Mouse (Mus musculus): Measurements from ENCODE around the gene Sppl2b.
"Not testable (repeated sequence)": the region's sequence is repeated elsewhere in the genome, so short reads cannot be mapped to it uniquely, and the experiment has no call there.

The Sppl2b gene

GRCm38 (mm10) chr10:80824827-80825226 lies 30.2 kb upstream of the Sppl2b start:
- DNase-seq, result no peak

- DNase-seq, result peak; percentile 99
Observed at GRCm38 (mm10) chr10:80826151-80827062, 28.7 kb upstream of the Sppl2b start, which contains the start of gene Oaz1. Gene Oaz1 (plus strand): TSS chr10:80826656.

- no peak for DNase-seq
Observed at GRCm38 (mm10) chr10:80827063-80827869, 27.8 kb upstream of the Sppl2b start.

DNA sequence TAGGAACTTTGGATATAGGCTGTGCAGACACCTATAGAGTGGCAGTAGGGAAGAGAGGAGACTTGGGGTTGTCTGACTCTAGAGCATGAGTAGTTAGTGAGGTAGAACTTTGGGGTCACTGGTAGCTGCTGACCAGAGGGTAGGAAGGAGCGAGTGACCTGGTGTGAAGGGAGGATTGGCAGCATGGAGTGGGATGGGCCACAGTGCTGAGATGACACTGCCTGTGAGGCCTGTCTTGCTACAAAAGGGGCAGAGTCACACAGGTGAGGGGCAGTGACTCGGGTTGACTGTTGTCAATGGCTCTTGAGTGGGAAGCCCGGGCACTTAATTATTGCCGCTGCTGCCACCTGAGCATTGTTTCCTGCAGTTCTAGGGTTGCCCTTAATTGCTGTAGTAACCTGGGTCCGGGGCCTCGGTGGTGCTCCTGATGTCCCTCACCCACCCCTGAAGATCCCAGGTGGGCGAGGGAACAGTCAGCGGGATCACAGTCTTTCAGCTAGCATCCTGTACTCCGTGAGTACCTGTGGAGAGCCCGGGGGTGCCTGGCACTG lies 27.1 kb upstream of the Sppl2b start:
- no peak for DNase-seq

DNA sequence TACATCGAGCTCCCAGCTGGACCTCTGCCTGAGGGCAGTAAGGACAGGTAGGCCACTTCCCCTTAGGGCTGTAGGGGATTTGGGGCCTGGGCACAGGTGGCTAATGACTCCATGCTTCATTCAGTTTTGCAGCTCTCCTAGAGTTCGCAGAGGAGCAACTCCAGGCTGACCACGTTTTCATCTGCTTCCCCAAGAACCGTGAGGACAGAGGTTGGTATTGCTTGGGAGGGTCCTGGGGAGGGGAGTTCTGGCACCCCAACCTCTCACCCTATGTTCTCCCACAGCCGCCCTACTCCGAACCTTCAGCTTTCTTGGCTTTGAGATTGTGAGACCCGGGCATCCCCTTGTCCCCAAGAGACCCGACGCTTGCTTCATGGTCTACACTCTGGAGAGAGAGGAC lies 26.5 kb upstream of the Sppl2b start:
- DNase-seq, result not testable (repeated sequence)

DNA sequence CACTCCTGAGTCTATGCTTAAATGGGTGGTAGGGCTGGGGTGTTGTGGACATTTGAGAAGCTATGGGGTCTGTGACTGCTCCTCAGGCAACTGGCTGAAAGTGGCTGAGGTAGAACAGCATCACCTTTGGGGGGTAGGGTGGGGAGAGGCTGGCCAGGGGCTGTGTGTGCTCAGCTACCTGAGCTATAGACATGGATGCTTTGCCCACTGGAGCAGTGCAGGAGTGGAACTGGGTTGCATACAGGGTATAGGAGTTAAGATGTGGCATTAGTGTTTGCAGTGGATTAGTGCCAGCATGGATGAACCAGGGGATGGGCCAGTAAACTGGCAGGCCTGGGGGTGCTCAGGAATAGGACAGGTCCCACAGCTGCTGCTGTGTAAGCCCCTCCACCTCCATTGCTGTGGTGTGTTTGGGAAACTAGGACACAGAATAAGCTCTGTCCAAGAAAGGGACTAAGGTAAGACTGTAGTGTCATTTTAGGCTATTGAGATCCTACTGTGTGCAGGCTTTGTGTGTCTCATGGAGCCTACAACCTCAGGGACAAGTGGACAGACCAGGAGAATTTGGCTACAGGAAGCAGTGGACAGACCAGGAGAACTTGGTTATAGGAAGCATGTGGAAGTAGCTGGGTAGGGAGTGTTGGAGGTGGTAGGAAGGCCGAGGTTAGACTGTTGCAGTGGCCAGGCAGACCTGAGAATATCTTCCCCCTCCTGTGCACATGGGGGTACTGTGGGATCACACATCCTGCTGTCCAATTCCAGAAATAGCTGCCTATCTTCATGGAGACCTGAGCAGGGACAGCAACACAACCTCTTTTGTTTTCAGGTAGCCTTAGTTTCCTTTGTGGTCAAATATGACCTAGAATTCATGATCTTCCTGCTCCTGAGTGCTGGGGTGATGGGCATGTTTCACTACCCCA lies 25.5 kb upstream of the Sppl2b start:
- DNase-seq, result no peak

- no peak for DNase-seq
Observed at GRCm38 (mm10) chr10:80831136-80831535, 23.9 kb upstream of the Sppl2b start.

- DNase-seq, result no peak
Observed at GRCm38 (mm10) chr10:80832818-80833217, 22.3 kb upstream of the Sppl2b start.

DNA sequence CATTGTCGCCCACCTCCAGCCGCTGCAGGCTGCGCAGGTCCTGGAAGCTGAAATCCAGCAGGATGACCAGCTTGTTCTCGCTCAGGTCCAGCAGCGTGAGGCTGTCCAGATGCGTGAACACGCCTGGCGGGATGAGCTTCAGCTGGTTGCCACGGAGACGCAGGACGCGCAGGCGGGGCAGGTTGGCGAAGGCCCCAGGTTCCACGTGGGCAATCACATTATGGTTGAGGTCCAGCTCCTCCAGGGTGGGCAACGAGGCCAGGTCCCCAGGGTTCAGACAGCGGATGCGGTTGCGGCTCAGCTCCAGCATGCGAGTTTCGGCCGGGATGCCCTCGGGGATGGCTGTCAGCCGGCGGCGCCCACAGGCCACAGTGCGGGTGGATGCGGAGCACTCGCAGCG lies 19.5 kb upstream of the Sppl2b start:
- no peak for DNase-seq

DNA sequence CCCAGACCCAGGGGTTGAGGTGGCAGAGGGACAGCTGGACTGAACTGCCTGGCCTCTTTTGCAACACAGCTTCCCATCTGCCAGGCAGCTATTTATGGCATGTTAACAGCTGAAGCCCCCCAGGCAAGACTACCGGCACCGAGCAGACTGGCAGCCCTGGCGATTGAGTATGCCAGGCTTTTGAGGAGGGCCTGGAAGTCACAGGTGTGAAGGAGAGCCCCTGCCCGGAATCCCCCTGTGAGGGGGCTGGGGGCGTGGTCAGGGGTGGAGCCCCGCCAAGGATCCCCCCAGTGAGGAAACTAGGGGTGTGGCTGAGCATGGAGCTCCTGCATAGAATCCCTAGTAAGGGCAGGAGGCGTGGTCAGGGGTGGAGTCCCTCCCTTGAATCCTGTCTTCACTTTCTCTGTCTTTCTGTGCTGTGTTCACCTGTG lies 18.1 kb upstream of the Sppl2b start:
- peak; percentile 57 for DNase-seq

DNA sequence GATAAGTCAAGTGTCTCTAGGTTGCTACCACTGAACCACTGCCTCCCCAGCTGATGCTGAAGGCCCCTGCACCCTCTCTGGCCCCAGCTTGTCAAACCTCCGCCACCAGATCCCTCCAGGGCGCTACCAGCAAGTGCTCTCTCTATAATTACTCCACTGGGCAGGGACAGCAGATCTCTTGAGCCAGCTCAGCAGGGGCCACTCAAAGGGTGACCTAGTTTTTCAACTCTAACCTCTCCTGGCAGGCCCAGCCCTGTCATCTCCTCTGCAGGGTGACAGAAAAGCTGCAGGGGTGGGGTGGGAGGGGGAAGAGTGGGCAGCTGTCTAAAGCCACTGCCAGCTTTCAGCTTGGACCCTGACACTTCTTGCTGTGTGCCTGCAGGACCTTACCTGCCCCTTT lies 17.2 kb upstream of the Sppl2b start:
- DNase-seq, result peak; percentile 64

- DNase-seq, result peak; percentile 41
Observed at GRCm38 (mm10) chr10:80838346-80838912, 16.6 kb upstream of the Sppl2b start.

- DNase-seq, result no peak
Observed at GRCm38 (mm10) chr10:80839848-80840247, 15.2 kb upstream of the Sppl2b start.

GRCm38 (mm10) chr10:80841685-80842084 lies 13.4 kb upstream of the Sppl2b start:
- peak; percentile 33 for DNase-seq

DNA sequence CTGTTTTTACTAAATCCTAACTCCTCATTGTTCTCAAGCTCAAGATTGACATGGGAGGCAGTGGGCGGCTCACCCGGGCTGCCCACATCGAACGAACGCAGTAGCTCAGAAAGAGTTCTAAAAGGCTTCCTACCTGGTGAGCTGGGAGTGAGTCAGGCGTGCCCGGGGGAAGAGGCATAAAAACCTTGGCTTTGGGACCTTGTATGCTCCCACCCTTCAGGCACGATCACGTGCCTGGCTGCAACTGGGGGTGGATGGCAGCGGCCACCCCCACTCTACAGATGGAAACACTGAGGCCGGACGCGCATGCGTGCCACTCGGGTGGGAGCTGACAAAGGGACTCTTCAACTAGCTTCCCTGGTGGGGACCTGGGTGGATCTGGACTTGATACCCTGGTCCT lies 12.7 kb upstream of the Sppl2b start:
- peak; percentile 36 for DNase-seq

DNA sequence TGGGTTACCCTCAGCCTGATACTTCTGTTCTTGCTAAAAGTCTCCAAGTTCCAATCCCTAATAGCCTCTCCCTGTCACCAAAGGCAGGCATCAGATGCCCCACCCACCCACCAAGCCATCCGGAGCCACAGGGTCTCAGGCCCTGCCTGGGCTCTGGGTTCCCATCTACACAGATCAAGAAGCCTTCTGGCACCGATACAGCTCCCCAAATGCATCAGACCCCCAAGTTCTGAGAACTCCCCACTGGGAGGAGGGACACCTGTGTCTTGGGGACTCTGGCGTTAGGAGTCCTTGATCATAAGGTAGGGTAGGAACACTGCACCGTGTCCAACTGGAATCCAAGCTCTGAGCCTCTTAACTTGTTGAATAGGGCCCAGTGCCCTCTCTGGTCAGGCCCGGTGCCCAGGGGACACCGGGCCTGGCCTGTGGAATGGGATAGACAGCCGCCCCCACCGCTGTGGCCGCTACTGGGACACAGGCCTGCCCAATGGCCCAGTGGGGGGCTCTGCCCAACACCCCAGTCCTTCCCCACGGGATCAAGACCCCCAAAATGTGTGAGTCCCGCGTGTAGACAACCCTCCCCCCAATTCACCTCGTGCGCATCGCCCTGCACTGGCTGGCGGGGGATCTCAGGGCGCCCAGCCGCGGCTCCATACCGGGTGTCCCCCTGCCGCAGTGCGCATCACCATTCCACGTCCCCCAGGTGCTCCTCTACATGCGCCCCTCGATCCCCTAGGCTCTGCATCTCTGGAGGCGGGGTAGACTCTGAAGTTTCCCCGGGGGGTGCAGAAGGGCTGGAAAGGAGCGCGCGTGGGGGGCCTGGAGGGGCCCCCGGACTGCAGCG lies 11.8 kb upstream of the Sppl2b start:
- no peak for DNase-seq

GRCm38 (mm10) chr10:80843931-80844547 lies 11.0 kb upstream of the Sppl2b start, which contains the start of gene Lingo3:
Gene Lingo3 (minus strand): TSS chr10:80844039.
- peak; percentile 77 for DNase-seq

DNA sequence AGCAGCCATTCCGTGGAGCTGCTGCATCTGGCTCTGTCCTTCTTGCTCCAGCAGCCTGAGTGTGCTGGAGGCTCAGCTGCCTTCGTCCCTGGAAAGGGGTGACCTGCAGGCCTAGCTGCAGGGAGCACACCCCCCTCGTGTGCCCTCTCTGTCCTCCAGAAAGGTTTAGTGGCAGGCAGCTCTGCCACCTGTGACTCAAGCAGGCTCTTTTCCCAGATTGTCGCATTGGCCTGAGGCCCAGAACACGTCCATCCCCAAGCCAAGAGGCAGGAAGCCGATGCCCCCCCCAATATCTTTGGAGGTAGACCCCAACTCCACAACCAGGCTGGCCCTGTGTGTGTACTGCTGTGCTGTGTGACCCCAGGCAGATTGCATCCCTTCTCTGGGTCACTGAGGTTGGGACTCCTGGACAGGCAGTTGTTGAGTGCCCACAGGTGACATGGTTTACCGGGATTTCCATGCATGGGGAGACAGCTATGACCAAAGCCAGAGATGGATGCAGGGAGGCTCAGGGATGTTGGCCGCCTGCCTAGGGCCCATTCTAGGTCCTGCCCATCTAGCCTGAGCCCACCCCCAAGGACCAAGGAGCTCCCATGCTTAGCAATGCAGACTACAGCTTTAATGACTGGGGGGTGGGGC lies 9.9 kb upstream of the Sppl2b start:
- no peak for DNase-seq

DNA sequence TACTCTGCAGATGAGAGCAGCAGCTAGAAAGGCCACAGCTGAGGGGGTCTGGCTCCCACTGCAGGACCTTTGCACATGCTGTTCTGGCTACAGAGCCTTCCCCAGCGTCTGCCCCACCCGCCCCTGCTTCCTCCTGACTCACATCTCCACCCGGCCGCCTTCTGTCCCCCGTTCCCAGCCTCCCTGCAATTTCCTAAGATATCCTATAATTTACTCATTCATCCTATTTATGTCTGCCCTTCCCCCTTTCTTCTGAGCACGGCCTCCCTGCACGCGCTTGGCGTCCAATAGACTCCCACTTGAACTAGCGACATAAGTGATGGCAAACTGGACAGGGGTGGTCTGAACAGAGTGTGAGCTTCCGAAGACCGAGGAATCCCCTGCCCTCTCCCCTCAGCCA lies 9.3 kb upstream of the Sppl2b start:
- DNase-seq, result no peak

DNA sequence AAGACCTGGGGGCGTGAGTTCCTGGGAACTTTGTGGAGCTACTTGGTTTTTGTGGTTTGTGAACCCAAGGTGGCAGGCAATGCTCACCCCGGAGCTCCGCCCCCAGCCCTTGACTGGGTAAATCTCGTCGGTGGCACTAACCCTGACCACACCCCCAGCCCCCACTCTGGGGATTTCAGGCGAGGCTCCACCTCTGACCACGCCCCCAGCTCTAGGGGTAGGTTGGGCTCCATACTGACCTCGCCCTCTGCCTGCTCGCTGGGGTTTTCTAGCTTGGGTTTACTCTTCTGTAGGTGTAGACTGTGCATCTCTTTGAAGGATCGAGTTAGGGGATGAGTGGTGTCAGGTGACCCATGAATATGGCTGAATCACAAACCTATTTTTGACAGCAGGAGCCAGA lies 6.5 kb upstream of the Sppl2b start:
- no peak for DNase-seq
